Mouse (Mus musculus) kidney, adult 2 months (tissue): ENCODE data around the gene Stk4. TPM values are rescaled to one million over a fixed set of nuclear protein-coding genes. Genes with fewer than 3 reads are reported as not detected.

Experiments
- DNase-seq: peaks from one replicate; pipeline ENCODE4 v3.0.0; 2021
- H3K27ac ChIP-seq: fragments of 200-500 bp; 2 replicates; pipeline ENCODE4 v1.5.1; 2012; ENCODE audit warnings: low read depth, low read length, control low read depth, inconsistent platforms; ENCODE audit not compliant: insufficient read depth
- H3K27me3 ChIP-seq: fragments of 200-500 bp; replicated peaks from 2 replicates; pipeline ENCODE4 v1.6.1; 2012; ENCODE audit warnings: mild to moderate bottlenecking, moderate library complexity, low read length, inconsistent platforms; ENCODE audit not compliant: control insufficient read depth, insufficient read depth
- H3K36me3 ChIP-seq: fragments of 200-500 bp; 2 replicates; pipeline ENCODE4 v1.6.1; 2012; ENCODE audit warnings: mild to moderate bottlenecking, moderate library complexity, low read length, inconsistent platforms; ENCODE audit not compliant: control insufficient read depth, insufficient read depth
- H3K4me1 ChIP-seq: fragments of 200-500 bp; 2 replicates; pipeline ENCODE4 v1.6.1; 2011; ENCODE audit warnings: low read length; ENCODE audit not compliant: control insufficient read depth, insufficient read depth
- H3K4me3 ChIP-seq: fragments of 200-500 bp; 2 replicates; pipeline ENCODE4 v1.5.1; 2011; ENCODE audit warnings: mild to moderate bottlenecking, low read depth, low read length, control low read depth; ENCODE audit not compliant: insufficient read depth
- CTCF ChIP-seq: fragments of 200-500 bp; conservative IDR thresholded peaks from 2 replicates; pipeline ENCODE4 v1.5.1; 2011; ENCODE audit warnings: low read depth, mild to moderate bottlenecking, control low read depth, low read length, moderate library complexity, mixed read lengths; ENCODE audit not compliant: insufficient read depth, insufficient read length
- POLR2A ChIP-seq: fragments of 200-500 bp; IDR thresholded peaks from one replicate; pipeline ENCODE4 v1.6.1; 2011; ENCODE audit warnings: low read depth, low read length, control low read depth
- WGBS: fragments of 180-500 bp; shearing (Covaris S2); methylation state at CpG from one replicate; pipeline ENCODE4 v1.1.7; 2018; 5-methylcytosine and 5-hydroxymethylcytosine counted together
- polyA plus RNA-seq: library from polyadenylated mRNA; depleted of rRNA; stranded (reverse); fragments of >200 nt; gene quantifications from 2 replicates; pipeline ENCODE4 v1.2.3, GENCODE M21; 2012

The Stk4 gene
- polyA plus RNA-seq, 1 experiment: 13.0 TPM

- H3K27ac ChIP-seq: no peak overlapping the region
- WGBS: 64% methylated on average over 3 of the region's 3 CpGs
Observed at GRCm38 (mm10) chr2:164173394-164173793, 103.3 kb downstream of the Stk4 start.

GRCm38 (mm10) chr2:164174649-164175395 is 104.7 kb downstream of the Stk4 start:
- Histone ChIP-seq H3K4me1 (no peaks in the 10 kb centered on the region), H3K4me3 (no peak overlapping the region), H3K27ac (no peak overlapping the region), H3K27me3 (peaks cover 1% of the 10 kb centered on the region; the same call in 1 of the 2 replicates), H3K36me3 (no peaks in the 10 kb centered on the region)
- 77% methylated on average over 8 of the region's 8 CpGs for WGBS
- no peak for DNase-seq
- no peak for TF ChIP-seq CTCF
- no peak for TF ChIP-seq POLR2A

More at GRCm38 (mm10) chr2:164173394-164173793, 103.3 kb downstream of the Stk4 start:
- Histone ChIP-seq H3K27me3 (peaks cover 1% of the 10 kb centered on the region; the same call in 1 of the 2 replicates), H3K4me3 (no peak overlapping the region), H3K4me1 (no peaks in the 10 kb centered on the region), H3K36me3 (no peaks in the 10 kb centered on the region)
- DNase-seq: no peak
- TF ChIP-seq CTCF: no peak
- TF ChIP-seq POLR2A: no peak

DNA sequence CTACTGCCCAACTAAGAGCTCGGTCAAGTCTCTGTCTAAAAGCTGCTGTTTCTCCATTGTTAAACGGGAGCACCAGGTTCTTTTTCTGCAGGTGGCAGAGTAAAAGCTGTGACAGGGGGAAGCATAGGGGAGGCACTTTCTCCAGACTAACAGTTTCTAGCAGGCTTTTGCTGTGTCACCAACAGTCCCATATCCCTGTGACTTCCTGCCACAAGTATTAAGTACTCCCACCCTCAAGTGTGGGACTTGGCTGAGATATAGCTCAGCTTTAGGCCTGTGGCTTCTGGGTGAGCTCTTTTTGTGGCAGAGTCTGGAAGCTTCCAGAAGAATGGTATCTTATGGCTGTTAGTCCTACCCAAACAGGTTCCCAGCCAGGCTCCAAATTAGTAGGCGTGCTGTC is 105.7 kb downstream of the Stk4 start:
- H3K27me3 ChIP-seq: peaks cover 1% of the 10 kb centered on the region; the same call in 1 of the 2 replicates
- no peak overlapping the region for H3K27ac ChIP-seq

DNA sequence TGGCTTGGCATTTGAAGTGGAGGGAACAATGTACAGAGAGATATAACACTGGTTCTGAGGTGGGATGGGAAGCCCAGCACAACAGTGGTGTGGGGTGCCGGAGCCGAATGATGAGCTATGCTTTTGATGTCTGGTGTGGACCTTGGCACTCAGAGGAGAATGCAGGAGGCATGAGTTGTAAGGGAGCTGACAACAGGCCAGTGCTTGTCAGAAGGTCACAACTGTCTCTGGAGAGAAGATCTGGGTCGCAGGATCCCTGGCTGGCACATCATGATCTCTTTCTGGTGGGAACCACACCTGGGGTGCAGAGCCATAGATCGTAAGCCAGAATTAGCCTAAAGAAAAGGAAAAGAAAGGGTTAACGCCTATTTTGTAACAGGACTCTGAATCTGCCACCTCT is 107.7 kb downstream of the Stk4 start:
- H3K4me3 ChIP-seq: no peak overlapping the region
- no peak for TF ChIP-seq POLR2A
- no peak for TF ChIP-seq CTCF
- WGBS: 65% methylated on average over 5 of the region's 5 CpGs
- H3K27me3 ChIP-seq: no peaks in the 10 kb centered on the region
- H3K36me3 ChIP-seq: no peaks in the 10 kb centered on the region
- H3K4me1 ChIP-seq: no peaks in the 10 kb centered on the region
- no peak overlapping the region for H3K27ac ChIP-seq
- DNase-seq: no peak

More for the DNA sequence above, 105.7 kb downstream of the Stk4 start:
- 86% methylated on average over 3 of the region's 3 CpGs for WGBS
- no peak for DNase-seq
- Histone ChIP-seq H3K4me3 (no peak overlapping the region), H3K4me1 (no peaks in the 10 kb centered on the region), H3K36me3 (no peaks in the 10 kb centered on the region)
- TF ChIP-seq POLR2A: no peak
- no peak for TF ChIP-seq CTCF

GRCm38 (mm10) chr2:164180124-164180523 is 110.0 kb downstream of the Stk4 start:
- Histone ChIP-seq H3K36me3 (no peaks in the 10 kb centered on the region), H3K27ac (no peak overlapping the region), H3K4me3 (no peak overlapping the region), H3K27me3 (no peaks in the 10 kb centered on the region), H3K4me1 (no peaks in the 10 kb centered on the region)
- WGBS: 48% methylated on average over 3 of the region's 3 CpGs
- TF ChIP-seq CTCF: peak; percentile 53
- no peak for TF ChIP-seq POLR2A
- peak; percentile 37 for DNase-seq

GRCm38 (mm10) chr2:164180770-164181169 is 110.6 kb downstream of the Stk4 start:
- Histone ChIP-seq H3K27ac (no peak overlapping the region), H3K4me3 (no peak overlapping the region), H3K27me3 (no peaks in the 10 kb centered on the region), H3K36me3 (no peaks in the 10 kb centered on the region), H3K4me1 (no peaks in the 10 kb centered on the region)
- DNase-seq: no peak
- WGBS: 77% methylated on average over 4 of the region's 4 CpGs
- no peak for TF ChIP-seq CTCF
- TF ChIP-seq POLR2A: no peak

DNA sequence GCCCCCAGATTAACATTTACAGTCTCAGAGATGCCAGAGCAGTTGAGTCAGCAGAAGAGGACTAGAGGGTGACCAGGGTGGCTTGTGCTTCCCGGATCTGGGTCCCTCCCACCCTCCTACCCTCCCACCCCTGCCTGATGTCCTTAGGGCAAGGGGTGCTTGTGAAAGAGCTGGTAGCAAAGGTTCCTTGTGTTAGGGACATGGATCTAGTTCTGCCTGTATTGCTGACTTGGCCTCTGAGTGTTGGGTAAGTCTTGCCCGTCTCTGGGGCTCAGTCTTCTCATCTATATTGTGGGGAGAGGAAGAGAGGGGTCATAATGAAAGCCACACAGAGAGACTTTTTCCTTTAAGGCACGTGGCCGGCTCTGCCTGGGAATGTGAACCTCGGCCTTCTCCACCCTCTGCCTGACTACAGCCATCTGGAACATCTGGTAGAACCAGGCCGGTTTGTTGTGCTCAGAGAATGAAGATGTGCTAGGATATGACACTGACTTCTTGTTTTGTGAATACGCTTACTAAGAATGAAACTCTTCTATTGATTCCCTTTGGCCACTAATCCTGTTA is 112.7 kb downstream of the Stk4 start, which contains the start of gene Wfdc5:
Gene Wfdc5 (minus strand): TSS at position 51 of the 564 bp plus-strand sequence.
- H3K36me3 ChIP-seq: no peaks in the 10 kb centered on the region
- no peak for DNase-seq
- whole genome bisulfite sequencing: 70% methylated on average over 7 of the region's 7 CpGs
- TF ChIP-seq POLR2A (no peak), CTCF (no peak)
- H3K4me3 ChIP-seq: no peak within 1 kb of the TSS
- H3K27me3 ChIP-seq: no peaks in the 10 kb centered on the region
- H3K27ac ChIP-seq: no peak within 1 kb of the TSS
- no peaks in the 10 kb centered on the region for H3K4me1 ChIP-seq
